Mouse (Mus musculus) myocyte (in vitro differentiated cells): ENCODE measurements around the gene Smyd1.

ENCODE experiments used
- CEBPB ChIP-seq: IDR thresholded peaks from 2 replicates; pipeline ENCODE4 v1.6.1; 2011; ENCODE audit warnings: mild to moderate bottlenecking, moderate library complexity; ENCODE audit not compliant: poor library complexity, insufficient read depth, severe bottlenecking
- E2F4 ChIP-seq: IDR thresholded peaks from one replicate; pipeline ENCODE4 v1.6.1; 2011; ENCODE audit warnings: mild to moderate bottlenecking, control low read depth, moderate library complexity; ENCODE audit not compliant: insufficient read depth
- MAX ChIP-seq: IDR thresholded peaks from one replicate; pipeline ENCODE4 v1.6.1; 2011; ENCODE audit warnings: low read depth, mild to moderate bottlenecking, control low read depth
- MYOD1 ChIP-seq, 3 experiments: IDR thresholded peaks; one replicate each; pipeline ENCODE4 v1.6.1; 2011; ENCODE audit warnings: control low read depth in 2 of 3, low read depth in 2 of 3, mild to moderate bottlenecking in 2 of 3, moderate library complexity in 1 of 3; ENCODE audit not compliant: insufficient read length in 2 of 3, control insufficient read depth in 1 of 3
- POLR2A ChIP-seq: IDR thresholded peaks from one replicate; pipeline ENCODE4 v1.6.1; 2011; ENCODE audit warnings: low read depth, mild to moderate bottlenecking, control low read depth, moderate library complexity; ENCODE audit not compliant: insufficient read length
- POLR2AphosphoS2 ChIP-seq: IDR thresholded peaks from one replicate; pipeline ENCODE4 v1.6.1; 2011; ENCODE audit warnings: low read depth, control low read depth; ENCODE audit not compliant: insufficient read length
- SRF ChIP-seq: IDR thresholded peaks from one replicate; pipeline ENCODE4 v1.6.1; 2011; ENCODE audit warnings: low read depth; ENCODE audit not compliant: control insufficient read depth, insufficient read length
- TCF12 ChIP-seq: IDR thresholded peaks from one replicate; pipeline ENCODE4 v1.6.1; 2011; ENCODE audit warnings: mild to moderate bottlenecking, control low read depth; ENCODE audit not compliant: poor library complexity, insufficient read depth, severe bottlenecking
- USF1 ChIP-seq: IDR thresholded peaks from one replicate; pipeline ENCODE4 v1.6.1; 2011; ENCODE audit warnings: low read depth, mild to moderate bottlenecking, control low read depth, moderate library complexity

DNA sequence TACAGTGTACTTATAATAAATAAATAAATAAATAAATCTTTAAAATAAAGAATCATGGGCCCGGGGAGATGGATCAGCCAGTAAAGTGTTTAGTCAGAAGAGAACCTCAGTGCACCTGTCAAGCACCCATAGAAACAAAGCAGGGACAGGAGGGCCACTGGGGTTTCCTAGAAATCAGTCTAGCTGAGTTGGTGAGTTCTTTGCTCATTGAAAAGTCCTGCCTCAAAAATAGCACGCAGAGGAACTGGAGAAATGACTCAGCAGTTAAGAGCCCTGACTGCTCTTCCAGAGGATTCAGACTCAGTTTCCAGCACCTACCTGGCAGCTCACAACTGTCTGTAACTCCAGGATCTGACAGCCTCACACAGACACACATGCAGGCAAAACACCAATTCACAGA, 63.5 kb downstream of the Smyd1 start:
- TF ChIP-seq USF1 (no peak), SRF (no peak), POLR2A (no peak), POLR2AphosphoS2 (no peak), E2F4 (no peak), MYOD1 (IDR thresholded peaks at IDR 0.05; ENCODE audit: control insufficient read depth in 1 of 3, insufficient read length in 2 of 3, low read depth in 2 of 3) (no peak), MAX (no peak), CEBPB (no peak), TCF12 (no peak)
